Mouse (Mus musculus) liver, adult 2 months (tissue): ENCODE data around the gene AI837181. TPM values are rescaled to one million over a fixed set of nuclear protein-coding genes. Genes with fewer than 3 reads are reported as not detected.

Experiments
- DNase-seq: peaks from one replicate; pipeline ENCODE4 v3.0.0-alpha.2; 2011; ENCODE audit warnings: low read depth, low spot score; ENCODE audit errors: extremely low read depth
- H3K27ac ChIP-seq: fragments of 200-500 bp; replicated peaks from 2 replicates; pipeline ENCODE4 v1.5.1; 2012; ENCODE audit warnings: low read depth, mild to moderate bottlenecking, control low read depth, inconsistent platforms, low read length; ENCODE audit not compliant: insufficient read depth
- H3K27me3 ChIP-seq: fragments of 200-500 bp; 2 replicates; pipeline ENCODE4 v1.6.1; 2012; ENCODE audit warnings: mild to moderate bottlenecking, moderate library complexity, low read length, inconsistent platforms; ENCODE audit not compliant: control insufficient read depth, insufficient read depth
- H3K36me3 ChIP-seq: fragments of 200-500 bp; 2 replicates; pipeline ENCODE4 v1.6.1; 2012; ENCODE audit warnings: low read length, inconsistent platforms; ENCODE audit not compliant: control insufficient read depth, insufficient read depth
- H3K4me1 ChIP-seq: fragments of 200-500 bp; 2 replicates; pipeline ENCODE4 v1.6.1; 2011; ENCODE audit warnings: low read length; ENCODE audit not compliant: control insufficient read depth, insufficient read depth
- H3K4me3 ChIP-seq: fragments of 200-500 bp; 2 replicates; pipeline ENCODE4 v1.5.1; 2011; ENCODE audit warnings: low read depth, mild to moderate bottlenecking, control low read depth, low read length, moderate library complexity; ENCODE audit not compliant: insufficient read depth
- H3K79me2 ChIP-seq: fragments of 200-500 bp; 2 replicates; pipeline ENCODE4 v1.6.1; 2012; ENCODE audit warnings: inconsistent platforms, mild to moderate bottlenecking, low read length, moderate library complexity; ENCODE audit not compliant: control insufficient read depth, insufficient read depth
- H3K9ac ChIP-seq: fragments of 200-500 bp; 2 replicates; pipeline ENCODE4 v1.6.1; 2012; ENCODE audit warnings: low read depth, mild to moderate bottlenecking, control low read depth, inconsistent platforms, low read length
- CTCF ChIP-seq: fragments of 200-500 bp; IDR thresholded peaks from 2 replicates; pipeline ENCODE4 v1.5.1; 2011; ENCODE audit warnings: low read depth, low read length, control low read depth
- POLR2A ChIP-seq: fragments of 200-500 bp; IDR thresholded peaks from 2 replicates; pipeline ENCODE4 v1.6.1; 2011; ENCODE audit warnings: low read length, control low read depth; ENCODE audit not compliant: insufficient read depth; ENCODE audit errors: extremely low read depth
- WGBS: fragments of 180-500 bp; shearing (Covaris S2); methylation state at CpG from one replicate; pipeline ENCODE4 v1.1.7; 2018; 5-methylcytosine and 5-hydroxymethylcytosine counted together
- polyA plus RNA-seq: library from polyadenylated mRNA; depleted of rRNA; stranded (reverse); fragments of >200 nt; gene quantifications from 2 replicates; pipeline ENCODE4 v1.2.3, GENCODE M21; 2012
- total RNA-seq: library from RNA; depleted of rRNA; stranded (reverse); fragments of >200 nt; gene quantifications from 2 replicates; pipeline ENCODE4 v1.2.3, GENCODE M21; 2014

Gene AI837181
- total and polyA plus RNA-seq, 2 experiments: 7.8 to 36.6 TPM

DNA sequence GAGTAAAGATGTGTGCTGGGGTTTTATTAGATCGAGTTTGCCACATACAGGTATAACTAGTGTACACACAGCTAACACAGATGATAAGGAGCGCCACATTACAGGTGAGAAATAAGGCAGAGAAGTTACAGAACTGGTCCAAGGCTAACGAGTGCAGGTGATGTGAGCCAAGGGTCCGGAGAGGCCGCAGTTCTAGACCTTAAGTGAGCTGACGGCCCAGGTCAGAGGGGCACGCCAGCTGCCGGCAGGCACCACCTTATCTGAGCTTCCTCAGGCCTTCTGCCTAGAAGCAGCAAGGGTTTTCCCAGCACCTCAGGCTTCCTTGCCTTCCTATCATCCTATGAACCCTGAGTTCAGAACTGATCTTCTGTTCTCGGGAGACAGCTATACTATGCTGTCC is 5.3 kb upstream of the AI837181 start:
- no peaks in the 10 kb centered on the region for H3K27me3 ChIP-seq
- peaks cover 8% of the 10 kb centered on the region; the same call in 1 of the 2 replicates for H3K4me1 ChIP-seq
- H3K79me2 ChIP-seq: no peaks in the 10 kb centered on the region
- H3K4me3 ChIP-seq: no peak overlapping the region
- WGBS: 93% methylated on average over 9 of the region's 9 CpGs
- no peak for TF ChIP-seq POLR2A
- TF ChIP-seq CTCF: no peak
- H3K27ac ChIP-seq: no peak overlapping the region
- H3K9ac ChIP-seq: no peak overlapping the region
- no peak for DNase-seq
- peaks cover 31% of the 10 kb centered on the region for H3K36me3 ChIP-seq

DNA sequence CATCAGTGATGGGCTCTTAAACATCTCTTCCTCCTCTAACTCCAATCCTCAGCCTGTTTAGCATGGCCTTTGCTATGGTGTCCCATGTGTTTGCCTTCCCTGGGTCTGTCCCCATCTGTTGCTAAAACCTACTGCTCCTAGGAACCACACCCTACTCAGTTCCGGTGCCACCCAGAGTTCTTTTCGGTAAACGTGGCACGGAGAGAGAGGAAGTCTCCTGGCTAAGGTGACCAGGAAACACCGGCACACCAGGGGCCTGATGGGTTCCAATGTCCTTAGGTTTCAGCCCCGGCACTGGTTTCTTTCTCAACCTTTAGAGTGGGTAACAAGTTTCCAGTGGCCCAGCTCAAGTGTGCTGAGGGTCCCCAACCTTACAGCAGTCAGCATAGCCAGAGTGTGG is 4.4 kb upstream of the AI837181 start:
- no peak for TF ChIP-seq POLR2A
- TF ChIP-seq CTCF: no peak
- WGBS: 83% methylated on average over 6 of the region's 6 CpGs
- no peaks in the 10 kb centered on the region for H3K27me3 ChIP-seq
- H3K27ac ChIP-seq: no peak overlapping the region
- no peak for DNase-seq
- peaks cover 4% of the 10 kb centered on the region; the same call in 1 of the 2 replicates for H3K4me1 ChIP-seq
- H3K9ac ChIP-seq: no peak overlapping the region
- no peak overlapping the region for H3K4me3 ChIP-seq
- peaks cover 5% of the 10 kb centered on the region; the same call in 1 of the 2 replicates for H3K79me2 ChIP-seq
- H3K36me3 ChIP-seq: peaks cover 31% of the 10 kb centered on the region

DNA sequence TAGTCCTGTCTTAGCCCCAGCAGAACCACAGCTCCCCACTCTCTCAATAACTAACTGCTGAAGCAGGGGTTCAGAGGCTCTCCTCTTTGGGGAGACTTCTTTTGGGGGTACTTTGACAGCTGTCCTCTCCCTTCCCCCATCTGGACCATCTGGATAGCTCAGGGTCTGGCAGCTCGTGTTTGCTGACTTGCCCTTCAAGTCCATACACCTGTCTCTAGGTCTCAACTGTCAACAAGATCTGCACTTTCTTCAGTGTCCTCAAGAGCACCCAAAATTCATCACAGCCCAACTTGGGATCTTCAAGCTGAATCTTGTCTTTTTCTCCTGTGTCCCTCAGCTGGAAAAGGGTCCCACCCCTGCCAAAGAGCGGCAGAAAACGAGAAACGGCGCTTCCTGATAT is 3.2 kb upstream of the AI837181 start:
- Histone ChIP-seq H3K36me3 (peaks cover 25% of the 10 kb centered on the region), H3K4me3 (no peak overlapping the region)
- WGBS: 85% methylated on average over 5 of the region's 5 CpGs

DNA sequence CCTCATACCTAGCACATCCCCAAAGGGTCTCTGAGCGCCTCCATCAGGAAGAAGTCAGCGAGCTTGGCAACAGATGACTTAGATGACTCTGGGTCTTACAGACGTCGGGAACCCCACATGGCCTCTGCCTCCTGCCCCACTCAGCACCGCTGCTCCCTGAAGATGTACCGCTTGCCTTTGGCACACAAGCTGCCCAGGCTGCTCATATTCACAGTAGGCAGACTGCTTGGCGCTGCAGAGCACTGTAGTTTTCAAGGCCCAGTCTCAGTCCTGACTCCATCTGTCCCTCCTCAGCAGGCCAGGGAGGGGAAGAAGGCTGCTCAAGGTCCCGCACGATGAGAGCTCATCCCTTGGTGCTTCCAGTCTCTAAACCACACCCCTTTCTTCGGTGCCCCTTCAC is 2.7 kb upstream of the AI837181 start:
- 90% methylated on average over 10 of the region's 10 CpGs for WGBS
- H3K36me3 ChIP-seq: peaks cover 20% of the 10 kb centered on the region

More for the DNA sequence above, 3.2 kb upstream of the AI837181 start:
- TF ChIP-seq POLR2A: no peak
- TF ChIP-seq CTCF: no peak
- no peak overlapping the region for H3K9ac ChIP-seq
- no peak overlapping the region for H3K27ac ChIP-seq
- no peaks in the 10 kb centered on the region for H3K27me3 ChIP-seq
- peaks cover 14% of the 10 kb centered on the region; the same call in 1 of the 2 replicates for H3K79me2 ChIP-seq
- no peak for DNase-seq
- peaks cover 14% of the 10 kb centered on the region for H3K4me1 ChIP-seq

DNA sequence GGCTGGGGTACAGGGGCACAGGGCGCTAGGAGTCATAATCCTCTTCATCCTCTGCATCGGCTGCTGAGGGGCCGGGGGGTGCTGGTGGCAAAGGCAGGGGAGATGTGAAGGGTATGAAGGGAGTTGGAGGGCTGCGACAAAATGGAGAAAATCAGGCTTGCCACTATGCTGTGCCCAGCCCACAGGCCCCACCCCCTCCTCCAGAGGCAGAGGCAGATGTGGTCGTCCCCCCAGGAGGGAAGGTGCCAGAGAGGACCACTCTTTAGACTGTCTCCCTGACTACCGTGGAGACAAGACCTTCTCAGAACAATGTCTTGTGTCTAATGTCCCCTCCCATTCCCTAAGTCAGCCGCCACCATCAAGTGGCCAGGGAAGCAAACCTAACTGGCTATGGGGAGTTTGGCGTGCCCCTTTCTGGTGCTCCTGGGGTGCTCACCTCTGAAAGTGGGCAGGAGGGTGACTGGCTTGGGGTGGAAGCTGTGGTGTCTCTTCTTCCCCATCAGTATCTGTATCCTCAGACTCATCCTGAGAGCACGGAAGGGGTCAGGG is 2.0 kb upstream of the AI837181 start:
- H3K4me3 ChIP-seq: no peak overlapping the region

More for the DNA sequence above, 2.7 kb upstream of the AI837181 start:
- H3K9ac ChIP-seq: no peak overlapping the region
- H3K27ac ChIP-seq: no peak overlapping the region
- TF ChIP-seq CTCF: no peak
- no peak for TF ChIP-seq POLR2A
- H3K4me1 ChIP-seq: peaks cover 14% of the 10 kb centered on the region
- no peak for DNase-seq
- no peak overlapping the region for H3K4me3 ChIP-seq
- H3K27me3 ChIP-seq: no peaks in the 10 kb centered on the region
- H3K79me2 ChIP-seq: peaks cover 14% of the 10 kb centered on the region; the same call in 1 of the 2 replicates

DNA sequence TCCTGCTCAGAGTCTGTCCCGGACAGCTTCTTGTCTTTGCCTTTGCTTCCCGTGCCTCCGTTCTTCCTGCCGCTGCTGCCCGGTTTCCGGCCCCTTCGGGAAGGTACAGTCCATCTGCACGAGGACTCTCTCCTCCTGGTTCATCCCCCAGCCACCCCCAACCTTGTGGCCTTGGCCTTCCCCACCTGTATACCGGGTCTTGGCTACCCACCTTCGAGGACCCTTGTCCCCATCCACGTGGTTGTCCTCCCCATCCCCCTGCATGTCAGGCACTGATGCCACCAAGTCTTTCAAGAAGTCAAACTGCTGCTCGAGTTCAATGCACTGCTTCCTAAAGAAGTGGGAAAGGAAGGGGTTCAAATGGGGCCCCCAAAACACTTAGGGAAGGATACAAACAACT is 1.4 kb upstream of the AI837181 start:
- Histone ChIP-seq H3K4me1 (peaks cover 14% of the 10 kb centered on the region), H3K79me2 (peaks cover 14% of the 10 kb centered on the region; the same call in 1 of the 2 replicates), H3K36me3 (peaks cover 7% of the 10 kb centered on the region), H3K4me3 (peak overlapping the region; percentile 87), H3K9ac (peak overlapping the region; percentile 86), H3K27ac (no peak overlapping the region; the same call in 1 of the 2 replicates), H3K27me3 (no peaks in the 10 kb centered on the region)
- 56% methylated on average over 12 of the region's 12 CpGs for whole genome bisulfite sequencing
- no peak for TF ChIP-seq CTCF
- TF ChIP-seq POLR2A: 0 out of 2 replicates have a peak, but pooled peaks have one; percentile 9
- no peak for DNase-seq

More for the DNA sequence above, 2.0 kb upstream of the AI837181 start:
- DNase-seq: no peak
- TF ChIP-seq POLR2A: no peak
- no peak for TF ChIP-seq CTCF
- H3K27me3 ChIP-seq: no peaks in the 10 kb centered on the region
- peaks cover 14% of the 10 kb centered on the region for H3K4me1 ChIP-seq
- peaks cover 14% of the 10 kb centered on the region; the same call in 1 of the 2 replicates for H3K79me2 ChIP-seq
- H3K36me3 ChIP-seq: peaks cover 13% of the 10 kb centered on the region
- no peak overlapping the region for H3K9ac ChIP-seq
- H3K27ac ChIP-seq: no peak overlapping the region
- WGBS: 88% methylated on average over 9 of the region's 9 CpGs
